Mouse (Mus musculus): ENCODE results near the gene Reln.

Gene Reln

DNA sequence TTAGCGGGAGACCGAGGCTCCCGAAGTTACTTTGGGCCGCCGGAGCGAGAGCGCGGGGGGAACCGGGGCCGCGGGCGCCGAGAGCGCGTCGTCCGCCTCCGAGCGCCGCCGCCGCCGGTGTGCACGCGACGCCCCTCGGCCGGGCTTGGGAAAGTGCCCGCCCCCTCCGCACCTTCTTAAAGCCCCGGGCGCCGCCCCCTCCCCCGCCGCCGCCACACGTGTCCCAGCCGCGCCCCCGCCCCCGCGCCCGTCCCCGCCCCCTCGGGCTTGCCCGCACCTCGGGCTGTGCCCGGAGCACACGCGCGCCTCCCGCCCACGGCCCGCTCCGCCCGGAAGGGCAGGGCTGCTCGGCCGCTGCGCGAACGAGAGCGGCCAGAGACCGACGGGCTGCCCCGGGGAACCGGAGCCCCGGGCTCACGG, at the start of gene Reln:
TSS of gene Reln (minus strand) at position 147 of the 420 bp plus-strand sequence.
- ATAC-seq (ENCODE audit: insufficient number of reproducible peaks, low FRiP score, low TSS enrichment) = peak; percentile 74

DNA sequence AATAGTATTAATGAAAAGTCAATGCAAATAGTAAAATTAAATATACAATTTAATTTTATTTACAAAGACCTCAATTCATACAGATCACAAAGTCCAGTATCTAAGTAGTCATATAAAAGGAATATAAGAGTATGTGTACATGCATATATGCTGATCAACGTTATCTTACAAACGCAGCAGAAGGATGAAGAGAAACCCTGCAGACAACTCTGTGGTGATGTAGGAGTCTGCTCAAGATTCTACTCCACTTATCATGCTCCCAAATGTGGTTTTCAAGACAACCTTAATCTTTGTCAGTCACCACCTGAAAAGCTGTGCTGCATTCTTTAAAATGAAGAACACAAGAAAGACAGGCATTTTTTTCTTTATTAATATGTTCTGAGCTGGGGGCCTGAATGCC, 44.0 kb upstream of the Reln start:
- no peak for ATAC-seq (ENCODE audit: insufficient number of reproducible peaks, low FRiP score, low TSS enrichment)

DNA sequence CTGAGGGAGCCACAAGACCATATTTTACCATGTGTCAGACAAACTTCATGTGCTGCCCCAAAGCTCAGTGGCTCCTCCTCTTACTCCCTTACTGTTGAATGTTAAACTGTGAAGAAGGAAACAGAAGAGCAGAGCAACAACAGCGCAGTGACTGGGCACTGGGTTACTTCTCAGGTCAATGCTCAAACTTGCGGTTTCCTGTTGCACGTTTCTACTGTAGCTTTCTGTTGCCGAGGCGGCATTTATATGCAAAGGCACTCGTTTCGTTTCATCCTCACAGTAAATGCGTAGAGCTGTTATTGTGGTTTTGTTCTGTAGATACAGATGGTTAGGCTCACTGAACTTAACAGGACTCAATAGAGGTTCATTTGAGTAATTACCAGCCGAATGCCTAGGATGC, 16.0 kb upstream of the Reln start:
- ATAC-seq (ENCODE audit: insufficient number of reproducible peaks, low FRiP score, low TSS enrichment) = no peak

DNA sequence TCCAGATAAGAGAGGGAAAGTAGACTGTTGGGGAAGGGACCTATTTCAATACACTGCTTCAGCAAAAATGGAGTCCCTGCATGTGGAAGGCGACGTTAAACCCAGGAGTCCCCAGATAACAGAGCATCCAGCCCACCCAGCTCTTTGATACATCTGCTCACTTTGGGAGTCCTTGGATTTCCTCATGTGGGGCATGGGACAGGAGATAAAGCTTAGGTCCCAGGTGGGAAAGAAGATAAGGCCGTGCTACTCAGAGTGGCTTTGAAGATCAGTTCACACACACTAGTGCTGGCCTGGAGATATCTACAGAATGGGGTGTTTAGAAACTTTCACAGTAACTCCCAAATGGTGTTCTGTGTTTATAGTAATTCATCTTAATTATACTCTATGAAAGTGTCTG, 3.9 kb upstream of the Reln start:
- no peak for ATAC-seq (ENCODE audit: insufficient number of reproducible peaks, low FRiP score, low TSS enrichment)

DNA sequence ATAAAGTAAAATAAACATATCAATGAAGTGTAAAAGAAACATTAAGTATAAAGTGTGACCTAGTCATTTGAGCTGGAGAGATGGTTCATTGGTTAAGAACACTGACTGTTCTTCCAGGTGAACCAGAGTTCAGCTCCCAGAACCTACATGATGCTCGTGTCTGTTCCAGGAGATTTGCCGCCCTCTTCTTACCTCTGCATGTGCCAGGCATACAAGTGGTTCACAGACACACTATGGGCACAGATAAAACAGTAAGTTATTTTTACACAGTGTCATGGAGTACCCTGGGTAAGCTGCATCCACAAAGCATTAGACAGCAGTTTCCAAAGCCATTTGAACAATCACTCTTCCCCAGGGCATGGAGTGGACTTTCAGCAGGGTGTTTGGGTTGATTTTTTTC, 3.2 kb upstream of the Reln start:
- ATAC-seq (ENCODE audit: insufficient number of reproducible peaks, low FRiP score, low TSS enrichment) = no peak

DNA sequence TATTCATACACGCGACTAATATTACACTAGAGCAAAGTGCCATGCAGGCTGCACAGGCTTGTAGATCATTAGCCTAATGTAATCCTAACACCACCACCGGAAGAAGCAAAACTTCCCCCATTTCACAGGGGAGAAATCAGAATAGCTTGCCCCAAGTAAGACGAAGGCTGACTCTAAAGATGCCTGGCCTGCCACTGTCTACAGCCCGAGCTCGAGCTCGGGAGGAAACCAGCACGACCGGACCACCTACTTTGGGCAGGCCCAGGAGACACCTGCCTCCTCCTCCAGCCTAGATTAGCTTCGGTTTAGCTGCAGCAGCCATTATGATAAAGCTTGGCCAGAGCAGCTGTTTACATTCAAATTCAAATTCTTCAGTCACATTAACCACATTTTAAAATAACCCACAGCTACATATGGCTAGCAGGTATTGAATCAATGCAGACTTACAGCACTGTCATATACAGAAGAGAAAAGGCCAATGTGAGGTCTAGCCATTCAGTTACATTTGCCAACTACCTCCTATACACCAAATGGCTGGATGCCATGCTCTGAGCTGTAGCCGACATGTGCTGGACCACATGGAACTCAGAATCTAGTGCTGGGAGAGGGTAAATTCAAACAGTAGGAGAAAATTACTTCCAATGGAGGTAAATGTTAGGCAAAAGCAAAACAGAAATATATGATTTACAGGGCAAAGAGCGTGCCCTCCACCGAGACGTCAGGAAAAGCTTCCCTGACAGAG, 1.6 kb upstream of the Reln start:
- ATAC-seq (ENCODE audit: insufficient number of reproducible peaks, low FRiP score, low TSS enrichment) = no peak

DNA sequence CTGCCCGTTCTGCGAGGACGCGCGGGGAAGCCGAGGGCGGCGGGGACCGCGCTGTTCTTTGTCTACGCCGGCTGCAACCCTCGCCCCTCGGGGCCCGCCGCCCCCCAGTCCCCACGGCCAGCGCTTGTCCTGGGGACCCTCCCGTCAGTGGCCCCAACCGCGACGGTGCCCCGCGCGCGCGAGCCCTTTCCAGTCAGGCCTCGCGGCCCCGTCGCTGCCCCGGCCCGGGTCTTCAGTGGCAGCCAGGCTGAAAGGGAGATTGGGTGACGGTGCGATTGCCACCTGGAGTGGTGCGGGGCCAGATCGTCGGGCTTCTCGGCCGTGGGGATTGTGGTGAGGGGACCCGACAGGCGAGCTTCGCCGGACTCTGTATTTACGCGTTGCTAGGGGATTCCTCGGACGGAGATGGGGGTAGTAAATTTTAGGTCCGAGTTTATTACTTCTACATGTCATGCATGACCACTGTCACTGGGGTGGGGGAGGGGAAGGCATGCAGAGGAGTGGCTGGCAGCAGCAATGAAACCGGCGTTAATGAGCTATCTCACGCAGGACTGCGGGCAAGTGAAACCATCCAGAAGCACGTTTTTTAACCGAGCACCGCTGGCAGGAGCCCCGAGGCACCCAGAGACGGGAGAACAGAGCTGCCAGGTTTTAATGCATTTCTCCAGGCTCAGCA, 612 bp upstream of the Reln start:
- 0 out of 2 replicates have a peak, but pooled peaks have one; percentile 2 for ATAC-seq (ENCODE audit: insufficient number of reproducible peaks, low FRiP score, low TSS enrichment)

DNA sequence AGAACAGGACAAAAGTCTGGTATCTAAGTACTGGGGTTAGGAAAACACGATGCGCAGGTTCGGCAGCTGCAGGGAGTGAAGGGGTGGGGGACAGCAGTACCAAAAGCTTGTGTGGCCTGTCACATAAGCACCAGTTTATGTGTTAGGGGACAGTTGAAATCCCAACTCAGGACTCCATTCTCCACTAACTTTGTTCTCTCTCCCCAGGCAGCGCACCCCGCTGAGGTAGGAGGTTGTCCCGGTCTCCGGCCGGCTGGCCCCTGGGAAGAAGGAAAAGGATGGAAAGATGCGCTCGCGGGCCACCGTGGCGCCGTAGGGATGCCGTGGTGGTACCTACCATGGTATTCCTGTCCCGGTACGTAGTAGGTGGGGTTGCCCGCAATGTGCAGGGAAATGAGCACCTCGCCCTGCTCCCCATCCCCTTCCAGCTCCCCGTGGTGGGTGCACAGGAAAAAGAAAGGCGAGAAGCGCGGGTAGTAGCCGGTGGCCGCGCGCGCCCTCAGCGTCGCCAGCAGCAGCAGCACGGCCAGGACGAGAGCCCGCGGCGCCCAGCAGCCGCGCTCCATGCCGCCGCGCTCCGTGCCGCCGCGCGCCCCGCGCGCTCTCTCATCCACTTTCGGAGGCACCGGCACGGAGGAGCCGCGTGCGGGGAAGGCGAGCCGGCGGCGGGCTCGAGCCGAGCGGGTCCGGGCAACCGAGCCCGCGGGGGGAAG, 503 bp downstream of the Reln start:
- peak; percentile 27; the same call in 1 of the 2 replicates for ATAC-seq (ENCODE audit: insufficient number of reproducible peaks, low FRiP score, low TSS enrichment)

DNA sequence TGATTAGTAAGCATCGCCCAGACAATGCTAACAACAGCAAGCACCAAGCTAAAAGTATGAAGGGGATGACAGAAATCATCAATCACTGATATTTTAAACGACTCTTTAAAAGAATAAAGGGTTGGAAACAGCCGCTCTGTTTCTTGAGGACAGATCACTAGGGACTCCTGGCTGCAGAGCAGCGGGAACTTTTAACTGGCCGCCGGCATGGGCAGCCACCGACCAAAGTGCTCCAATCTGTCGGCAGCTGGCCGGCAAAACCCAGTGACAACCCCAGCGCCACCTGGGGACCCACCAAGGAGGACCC, 1.0 kb downstream of the Reln start:
- no peak for ATAC-seq (ENCODE audit: insufficient number of reproducible peaks, low FRiP score, low TSS enrichment)

DNA sequence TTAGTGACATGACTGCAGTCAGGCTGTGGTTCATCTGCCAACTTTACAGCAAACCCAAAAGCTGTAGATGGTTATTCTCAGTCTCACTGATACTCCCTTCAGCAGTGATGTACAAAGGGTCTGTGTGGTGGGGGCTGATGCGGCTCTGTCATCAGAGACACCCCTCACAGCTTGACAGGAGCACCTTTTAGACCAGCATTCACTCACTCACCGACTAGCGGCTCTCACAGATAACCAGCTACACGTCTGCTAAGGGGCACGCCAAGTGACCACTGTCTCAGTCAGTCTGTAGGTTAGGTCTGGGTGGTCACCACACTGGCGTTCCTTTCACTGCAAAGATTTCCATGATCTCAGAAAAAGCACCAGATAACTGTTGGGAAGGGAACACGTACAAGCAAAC, 2.0 kb downstream of the Reln start:
- ATAC-seq (ENCODE audit: insufficient number of reproducible peaks, low FRiP score, low TSS enrichment) = no peak

DNA sequence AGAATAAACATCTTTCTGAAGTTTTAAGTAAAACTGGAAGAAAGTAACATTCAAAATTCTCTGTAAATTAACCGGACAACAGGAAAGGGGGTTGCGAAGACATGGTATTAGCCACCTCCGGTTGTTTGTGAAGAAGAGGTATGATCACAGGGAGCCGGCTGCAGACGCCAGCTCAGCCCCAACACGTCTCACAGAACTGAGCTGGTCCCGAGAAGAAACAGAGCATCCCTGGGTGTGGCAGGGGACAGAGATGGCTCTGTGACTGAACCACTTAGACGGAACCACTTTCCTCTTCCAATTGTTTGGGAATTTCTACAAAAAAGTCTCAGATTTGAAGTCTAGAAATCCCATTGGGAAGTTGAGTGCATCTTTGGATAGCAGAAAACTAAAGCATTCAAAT, 3.5 kb downstream of the Reln start:
- ATAC-seq (ENCODE audit: insufficient number of reproducible peaks, low FRiP score, low TSS enrichment) = no peak

DNA sequence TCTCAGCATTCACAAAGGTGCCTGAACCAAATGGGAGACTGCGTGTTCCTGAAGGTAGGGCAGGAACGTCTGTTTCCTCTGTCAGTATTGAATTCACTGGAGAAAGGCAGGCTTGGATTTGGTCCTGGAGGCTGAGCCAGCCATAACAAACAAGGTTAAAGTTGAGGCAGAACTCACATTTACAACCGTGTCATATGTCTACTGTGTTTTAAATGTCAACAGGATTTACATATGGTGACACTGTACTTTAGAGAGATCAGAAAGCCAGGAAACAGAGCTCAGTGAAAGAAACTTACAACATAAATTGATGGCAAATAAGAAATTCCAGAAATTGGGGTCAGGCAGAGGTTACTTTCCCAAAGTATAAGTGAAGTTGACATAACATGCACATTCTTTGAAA, 9.1 kb downstream of the Reln start:
- ATAC-seq (ENCODE audit: insufficient number of reproducible peaks, low FRiP score, low TSS enrichment) = no peak

DNA sequence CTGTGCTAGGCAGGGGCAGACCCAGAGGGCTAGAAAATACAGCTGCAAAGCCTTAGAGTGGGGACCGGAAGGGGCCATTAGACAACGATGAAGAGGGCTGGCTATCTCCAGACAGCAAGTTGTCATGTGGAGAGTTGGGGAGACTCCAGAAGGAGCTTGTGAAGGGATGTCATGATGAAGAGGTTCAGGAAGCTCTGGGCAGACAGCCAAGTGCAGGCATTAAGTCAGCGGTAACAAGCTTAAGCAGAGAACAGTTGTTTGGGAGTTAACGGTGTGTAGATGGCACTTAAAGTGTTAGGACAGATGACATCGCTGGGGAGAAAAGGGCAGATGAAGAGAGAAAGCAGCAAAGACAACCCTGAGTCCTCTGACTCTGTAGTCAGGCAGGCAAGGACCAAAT, 13.7 kb downstream of the Reln start:
- no peak; the same call in 1 of the 2 replicates for ATAC-seq (ENCODE audit: insufficient number of reproducible peaks, low FRiP score, low TSS enrichment)

DNA sequence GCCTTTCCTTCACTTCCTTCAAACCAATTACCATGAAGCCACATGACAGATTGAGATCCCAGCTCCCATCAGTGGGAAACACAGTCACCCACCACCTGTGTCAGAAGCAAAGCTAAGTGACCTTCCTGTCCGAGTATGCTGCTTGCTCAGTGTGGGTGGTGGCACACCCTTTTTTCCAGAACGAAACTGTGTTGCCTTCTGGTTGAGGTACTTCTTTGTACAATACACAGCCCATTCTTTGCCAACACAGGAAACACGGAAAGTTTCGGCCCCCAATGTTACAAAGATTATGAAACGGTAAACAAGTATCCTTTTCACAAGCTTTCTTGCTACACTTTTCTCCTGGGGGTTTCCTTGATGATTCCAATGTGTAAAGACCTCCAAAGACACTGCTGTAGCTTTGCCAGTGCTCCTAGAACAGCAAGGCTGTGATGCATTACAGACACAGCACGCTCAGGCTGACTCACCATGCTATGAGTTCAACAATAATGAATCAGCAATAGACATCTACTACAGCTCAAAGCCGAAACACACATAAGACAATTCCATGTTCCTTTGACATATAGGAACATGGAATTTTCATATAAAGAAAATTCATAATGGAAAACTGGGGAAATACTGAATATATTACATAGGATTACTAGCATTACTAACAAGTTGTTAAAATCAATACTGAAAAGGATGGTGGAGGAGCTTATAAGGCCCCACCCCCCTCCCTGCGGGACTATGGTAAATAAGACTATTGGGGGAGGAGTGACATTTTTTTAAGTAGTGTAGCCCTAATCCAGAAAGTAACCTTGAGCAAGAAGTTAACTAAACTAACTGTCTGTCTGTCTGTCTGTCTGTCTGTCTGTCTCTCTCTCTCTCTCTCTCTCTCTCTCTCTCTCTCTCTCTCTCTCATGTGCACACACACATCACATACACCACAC, 15.8 kb downstream of the Reln start:
- ATAC-seq (ENCODE audit: insufficient number of reproducible peaks, low FRiP score, low TSS enrichment) = no peak

DNA sequence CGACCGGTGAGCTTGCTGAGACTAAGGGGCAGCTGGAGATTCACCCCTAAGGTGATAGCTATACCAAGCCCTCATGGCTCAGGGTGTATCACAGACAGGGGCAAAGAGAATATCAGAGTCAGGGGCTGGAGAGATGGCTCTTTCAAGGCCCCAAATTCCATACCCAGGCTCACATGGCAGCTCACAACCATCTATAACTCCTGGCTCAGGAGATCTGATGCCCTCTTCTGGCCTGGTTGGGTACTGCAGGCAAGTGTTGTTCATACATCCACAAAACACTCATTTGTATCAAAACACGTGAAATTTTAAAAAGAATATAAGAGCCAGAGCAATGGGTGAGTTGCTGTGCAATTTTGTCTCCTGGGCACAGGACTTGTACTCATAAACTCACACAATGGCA, 17.3 kb downstream of the Reln start:
- no peak for ATAC-seq (ENCODE audit: insufficient number of reproducible peaks, low FRiP score, low TSS enrichment)

DNA sequence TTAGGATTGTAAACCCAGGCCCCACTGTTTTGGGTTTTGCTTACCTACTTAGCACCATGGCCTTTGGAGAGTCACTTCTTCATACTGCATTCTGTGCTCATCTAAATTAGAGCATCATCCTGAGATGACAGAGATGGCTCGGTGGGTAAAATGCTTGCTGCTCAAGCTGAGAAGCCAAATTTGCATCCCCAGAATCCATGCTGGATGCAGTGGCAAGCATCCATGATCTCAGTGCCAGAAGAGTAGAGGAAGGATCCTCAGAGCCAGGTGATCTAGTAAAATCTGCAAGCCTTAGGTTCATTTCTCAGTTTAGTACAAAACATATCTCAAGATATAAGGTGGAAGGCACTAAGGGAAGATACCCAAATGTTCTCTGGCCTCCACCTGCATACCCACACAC, 20.7 kb downstream of the Reln start:
- ATAC-seq (ENCODE audit: insufficient number of reproducible peaks, low FRiP score, low TSS enrichment) = no peak

DNA sequence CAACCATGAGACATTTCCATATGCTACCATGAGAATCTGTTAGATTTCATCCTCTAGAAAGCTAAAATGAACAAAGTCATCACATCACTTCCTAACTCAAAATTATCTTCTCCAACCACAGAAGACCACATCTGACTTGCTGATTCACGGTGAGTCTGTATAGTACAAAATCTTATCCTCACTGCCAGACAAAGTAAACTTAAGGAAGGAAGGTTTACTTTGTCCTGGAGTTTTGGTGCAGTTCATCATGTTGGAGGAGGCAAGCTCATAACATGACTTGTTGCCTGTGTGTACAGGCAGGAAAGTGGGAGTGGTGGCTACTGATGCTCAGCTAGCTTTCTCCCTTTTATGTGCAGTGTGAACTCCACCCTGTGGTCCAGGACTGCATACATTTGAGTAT, 26.7 kb downstream of the Reln start:
- ATAC-seq (ENCODE audit: insufficient number of reproducible peaks, low FRiP score, low TSS enrichment) = no peak

DNA sequence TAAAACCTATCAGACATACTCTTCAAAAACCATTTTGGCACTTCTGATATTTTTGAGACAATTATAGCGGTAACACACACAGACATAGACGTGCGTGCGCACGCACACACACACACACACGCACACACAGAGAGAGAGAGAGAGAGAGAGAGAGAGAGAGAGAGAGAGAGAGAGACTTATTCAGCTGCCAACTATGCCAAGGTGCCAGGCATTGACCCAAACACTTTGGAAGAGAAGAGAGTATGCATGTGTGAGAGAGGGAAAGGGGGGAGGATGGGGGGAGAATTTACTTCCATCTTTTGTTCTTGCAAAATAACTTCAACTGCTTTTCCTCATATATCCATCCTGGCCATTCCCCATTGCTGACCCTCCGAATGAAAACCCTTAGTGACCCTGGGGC, 28.0 kb downstream of the Reln start:
- ATAC-seq (ENCODE audit: insufficient number of reproducible peaks, low FRiP score, low TSS enrichment) = no peak

DNA sequence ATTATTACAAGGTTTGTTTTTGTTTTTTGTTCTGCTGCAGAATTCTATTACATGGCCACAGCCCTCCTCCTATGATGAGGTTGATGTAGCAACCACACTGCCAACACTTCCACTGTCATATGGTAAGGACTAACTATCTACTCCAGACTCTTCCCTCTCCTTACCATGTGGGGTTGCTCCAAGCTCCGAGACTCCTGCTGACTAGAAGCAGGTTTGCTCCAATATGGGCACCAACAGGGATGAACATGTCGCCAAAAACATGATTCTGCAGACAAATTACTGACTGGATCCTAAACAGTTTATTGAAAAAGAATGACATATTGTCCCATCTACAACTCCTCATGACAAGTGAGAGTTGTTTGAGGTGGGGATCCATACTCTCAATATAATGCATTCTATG, 28.5 kb downstream of the Reln start:
- no peak for ATAC-seq (ENCODE audit: insufficient number of reproducible peaks, low FRiP score, low TSS enrichment)

DNA sequence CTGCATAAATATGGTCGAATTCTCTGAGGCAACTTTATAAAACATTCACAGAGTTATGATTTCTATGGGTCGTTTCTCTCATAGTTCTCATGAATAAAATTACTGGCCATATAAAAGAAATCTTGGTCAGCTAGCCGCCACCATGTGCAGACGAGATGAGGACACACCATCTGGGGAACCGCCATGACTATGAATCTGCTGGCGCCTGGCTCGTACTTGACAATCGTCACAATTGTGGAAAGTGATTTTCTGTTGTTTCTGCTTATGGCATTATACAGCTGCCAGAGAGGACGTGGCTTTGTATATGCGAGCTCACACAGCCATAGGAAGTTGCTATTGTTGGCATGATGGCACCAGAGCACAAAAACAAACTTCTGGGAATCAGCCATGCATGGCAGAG, 31.5 kb downstream of the Reln start:
- ATAC-seq (ENCODE audit: insufficient number of reproducible peaks, low FRiP score, low TSS enrichment) = no peak

DNA sequence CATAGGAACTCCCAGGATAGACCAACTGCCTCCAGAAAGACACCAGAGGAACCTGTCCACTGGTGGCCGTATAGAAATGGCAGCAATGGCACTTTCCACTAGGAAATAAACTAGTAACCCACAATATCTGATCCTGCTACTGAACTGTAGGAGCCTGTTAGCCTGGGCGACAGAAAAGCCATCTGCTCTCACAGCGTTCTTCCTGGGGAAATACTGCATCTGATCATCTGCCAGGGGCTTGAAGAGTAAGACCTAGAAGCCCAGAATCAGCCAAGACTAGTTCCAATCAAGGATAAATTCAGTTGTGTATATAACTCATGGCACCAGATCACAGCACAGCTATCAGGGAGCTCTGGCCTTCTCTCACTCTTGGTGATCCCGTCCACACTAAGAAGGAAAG, 33.5 kb downstream of the Reln start:
- peak; percentile 85 for ATAC-seq (ENCODE audit: insufficient number of reproducible peaks, low FRiP score, low TSS enrichment)

All from cerebellum, adult (tissue).